Mouse (Mus musculus) liver, adult (tissue): ENCODE measurements around the gene Bak1.

Experiments
- GATA4 ChIP-seq: IDR thresholded peaks from 2 replicates; pipeline ENCODE4 v1.6.1; 2014; ENCODE audit warnings: mild to moderate bottlenecking, low read length; ENCODE audit not compliant: insufficient replicate concordance

The Bak1 gene

GRCm38 (mm10) chr17:27057517-27058055 lies 28.8 kb upstream of the Bak1 start:
- no peak for TF ChIP-seq GATA4

- TF ChIP-seq GATA4: no peak
Observed at GRCm38 (mm10) chr17:27056812-27057516, 28.2 kb upstream of the Bak1 start, which contains the start of gene Itpr3. TSS of gene Itpr3 (plus strand) at chr17:27057304.

GRCm38 (mm10) chr17:27056170-27056569 lies 27.4 kb upstream of the Bak1 start:
- TF ChIP-seq GATA4: peak; percentile 70; the same call in 1 of the 2 replicates

- no peak for TF ChIP-seq GATA4
Observed at GRCm38 (mm10) chr17:27051514-27051913, 22.7 kb upstream of the Bak1 start.

DNA sequence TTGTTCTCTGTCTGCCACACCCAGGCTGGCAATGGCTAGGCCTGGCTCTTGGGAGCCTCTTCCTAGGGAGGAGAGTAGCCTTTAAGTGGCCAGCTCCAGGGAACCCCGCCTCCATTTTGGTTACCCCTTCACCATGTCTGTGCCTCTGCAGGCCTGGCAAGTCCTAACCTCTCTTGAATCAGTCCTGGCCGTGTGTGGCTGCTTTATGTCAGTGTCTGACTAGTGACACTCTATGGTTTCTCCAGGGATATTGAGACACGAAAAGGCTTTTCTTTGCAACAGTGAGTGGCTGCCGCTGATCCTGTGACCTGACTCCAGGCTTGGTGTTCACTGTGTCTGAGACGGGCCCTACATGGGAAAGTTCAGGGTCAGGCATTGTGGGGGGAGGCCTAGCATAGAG lies 22.0 kb upstream of the Bak1 start:
- TF ChIP-seq GATA4: no peak

DNA sequence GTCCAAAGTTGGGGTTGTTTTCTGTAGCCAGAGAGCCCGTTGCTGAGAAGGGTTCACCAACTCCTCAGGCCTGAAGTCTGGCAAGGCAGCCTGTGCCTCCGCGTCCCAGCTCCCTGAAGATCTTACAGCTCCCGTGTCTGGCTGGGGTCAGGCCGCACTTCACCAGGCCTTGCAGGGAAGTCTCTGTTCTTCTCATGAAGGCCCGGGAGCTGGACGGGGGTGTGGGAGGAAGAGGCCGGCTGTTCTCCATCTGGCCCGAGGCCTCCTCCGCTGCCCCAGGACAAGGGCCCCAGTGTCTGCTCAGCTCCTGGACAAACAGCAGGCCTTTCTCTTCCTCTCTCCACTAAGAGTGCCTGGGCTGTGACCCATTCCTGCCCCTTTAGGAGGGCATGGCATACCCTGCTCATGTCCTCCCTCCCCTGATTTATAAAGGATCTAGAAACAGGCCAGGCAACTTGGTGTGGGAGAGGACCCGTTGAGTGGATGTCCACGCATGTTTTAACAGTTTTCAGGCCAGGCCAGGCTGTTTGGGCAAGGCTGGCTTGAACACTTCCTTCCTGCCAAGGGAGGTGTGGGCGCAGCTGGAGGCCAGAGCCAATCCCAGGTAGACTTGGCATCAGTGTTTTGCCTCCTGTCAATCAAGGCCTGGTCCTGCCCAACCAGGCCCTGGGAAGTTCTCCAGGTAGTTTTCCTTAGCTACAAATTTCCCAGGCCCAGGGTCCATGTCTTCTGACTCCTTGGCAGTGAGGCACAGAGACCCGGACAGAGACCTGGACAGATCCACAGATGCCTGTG lies 19.8 kb upstream of the Bak1 start:
- TF ChIP-seq GATA4: no peak

DNA sequence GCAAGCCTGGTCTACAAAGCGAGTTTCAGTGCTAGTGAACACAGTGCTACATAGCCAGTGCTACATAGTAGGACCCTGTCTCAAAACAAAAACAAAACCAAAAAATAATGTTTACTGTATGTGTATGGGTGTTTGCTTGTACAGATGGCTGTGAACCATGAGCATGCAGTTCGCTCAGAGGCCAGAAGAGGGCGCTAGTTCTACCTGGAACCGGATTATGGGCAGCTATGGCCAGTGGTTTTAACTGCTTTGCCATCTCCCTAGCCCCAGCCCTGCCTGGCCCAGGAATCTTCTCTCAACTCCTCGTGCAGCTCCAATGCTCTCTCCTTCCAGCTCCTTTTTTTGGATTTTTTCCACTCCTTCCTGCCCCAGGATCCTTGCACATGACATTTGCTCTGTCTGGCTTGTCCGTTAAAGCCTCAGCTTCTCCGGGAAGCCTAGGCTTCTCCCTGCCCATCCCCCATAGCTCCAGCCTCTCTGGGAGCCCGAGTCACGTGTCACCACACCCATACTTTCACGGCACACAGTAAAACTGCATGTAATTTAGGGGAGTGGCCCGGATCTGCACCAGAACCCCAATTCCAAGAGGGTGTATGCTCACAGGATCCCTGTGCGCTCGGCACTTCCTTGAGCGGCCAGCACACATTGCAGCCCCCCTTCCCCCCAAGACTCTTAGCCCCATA lies 19.1 kb upstream of the Bak1 start:
- TF ChIP-seq GATA4: no peak

- TF ChIP-seq GATA4: no peak
Observed at GRCm38 (mm10) chr17:27045164-27045563, 16.4 kb upstream of the Bak1 start.

- TF ChIP-seq GATA4: no peak
Observed at GRCm38 (mm10) chr17:27042840-27043239, 14.0 kb upstream of the Bak1 start.

DNA sequence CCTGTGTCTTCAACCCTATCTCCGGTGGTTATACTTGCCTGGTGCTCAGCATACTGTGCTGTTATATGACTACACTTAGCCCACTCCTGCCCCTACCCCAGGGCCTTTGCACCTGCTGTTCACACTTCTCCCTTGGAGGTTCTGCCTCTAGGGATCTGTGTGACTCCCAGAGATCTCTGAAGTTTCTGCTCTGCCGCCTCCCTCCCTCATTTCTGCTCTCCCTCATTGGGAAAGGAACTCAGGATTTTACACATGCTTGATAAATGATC lies 12.9 kb upstream of the Bak1 start:
- TF ChIP-seq GATA4: no peak

DNA sequence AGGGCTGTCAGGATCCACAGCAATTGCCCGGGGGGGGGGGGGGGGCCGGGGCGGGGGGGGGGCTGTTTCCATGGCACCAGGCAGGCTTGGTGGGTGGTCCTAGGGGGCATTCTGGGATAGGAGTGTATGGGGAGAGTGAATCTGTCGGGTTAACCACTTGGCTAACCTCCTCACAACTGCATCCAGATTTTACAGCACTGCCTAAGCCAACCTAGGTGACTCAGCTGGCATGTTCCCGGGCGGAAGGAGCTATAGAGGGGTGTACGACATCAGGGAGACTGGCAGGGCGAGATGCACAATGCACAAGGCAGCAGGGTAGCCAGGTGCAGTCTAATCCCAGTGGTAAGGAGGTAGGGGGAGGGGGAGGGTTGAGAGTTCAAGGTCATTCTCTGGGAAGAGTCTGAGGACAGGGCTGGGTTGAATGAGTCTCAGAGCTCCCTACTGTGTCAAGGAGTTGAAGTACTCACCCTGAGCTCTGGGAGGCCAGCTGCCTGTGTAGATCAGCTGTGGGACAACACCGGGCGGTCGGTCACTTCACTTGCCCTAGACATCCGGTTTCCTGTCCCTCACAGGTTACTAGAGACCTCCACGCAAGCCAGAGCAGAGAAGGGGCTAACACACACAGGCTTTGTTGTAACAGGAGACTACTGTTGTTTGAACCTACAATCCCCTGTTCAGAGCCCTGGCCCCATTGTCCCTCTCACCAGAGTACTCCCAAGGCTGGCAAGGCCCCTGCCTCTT lies 12.4 kb upstream of the Bak1 start:
- TF ChIP-seq GATA4: no peak

DNA sequence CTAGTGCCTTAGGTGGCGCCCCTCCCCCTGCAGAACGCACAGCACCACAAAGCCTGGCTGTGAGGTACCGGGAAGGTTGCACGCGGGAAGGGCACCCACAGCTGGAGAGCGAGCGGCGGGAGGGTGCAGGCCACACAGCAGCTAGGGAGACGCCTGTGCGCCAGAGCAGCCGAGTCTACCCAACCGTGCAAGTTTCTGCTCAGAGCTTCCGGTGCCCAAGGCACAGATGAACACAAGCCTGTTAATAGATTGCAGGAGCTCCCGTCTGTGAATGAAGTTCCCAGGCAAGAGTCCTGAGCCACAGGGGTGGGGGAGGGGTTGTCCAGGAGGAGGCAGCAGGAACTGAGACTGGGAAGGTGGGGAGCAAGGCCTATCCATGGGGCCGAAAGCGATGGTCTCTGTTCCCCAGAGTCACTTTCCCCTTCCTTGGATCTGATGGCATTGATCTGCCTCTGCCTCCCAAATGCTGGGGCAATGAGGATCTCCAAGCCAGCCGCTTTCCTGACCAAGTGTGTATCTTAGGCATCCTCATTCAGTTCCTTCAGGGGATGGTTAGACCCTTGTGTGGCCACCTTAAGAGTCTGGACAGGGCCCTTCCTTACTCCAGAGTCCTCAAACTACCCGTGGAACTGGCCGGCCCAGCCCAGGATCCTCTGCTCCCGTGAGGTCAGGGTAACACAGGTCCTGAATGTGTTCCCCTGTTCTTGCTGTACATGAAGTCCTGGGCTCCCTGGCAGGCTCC lies 11.7 kb upstream of the Bak1 start:
- no peak for TF ChIP-seq GATA4

DNA sequence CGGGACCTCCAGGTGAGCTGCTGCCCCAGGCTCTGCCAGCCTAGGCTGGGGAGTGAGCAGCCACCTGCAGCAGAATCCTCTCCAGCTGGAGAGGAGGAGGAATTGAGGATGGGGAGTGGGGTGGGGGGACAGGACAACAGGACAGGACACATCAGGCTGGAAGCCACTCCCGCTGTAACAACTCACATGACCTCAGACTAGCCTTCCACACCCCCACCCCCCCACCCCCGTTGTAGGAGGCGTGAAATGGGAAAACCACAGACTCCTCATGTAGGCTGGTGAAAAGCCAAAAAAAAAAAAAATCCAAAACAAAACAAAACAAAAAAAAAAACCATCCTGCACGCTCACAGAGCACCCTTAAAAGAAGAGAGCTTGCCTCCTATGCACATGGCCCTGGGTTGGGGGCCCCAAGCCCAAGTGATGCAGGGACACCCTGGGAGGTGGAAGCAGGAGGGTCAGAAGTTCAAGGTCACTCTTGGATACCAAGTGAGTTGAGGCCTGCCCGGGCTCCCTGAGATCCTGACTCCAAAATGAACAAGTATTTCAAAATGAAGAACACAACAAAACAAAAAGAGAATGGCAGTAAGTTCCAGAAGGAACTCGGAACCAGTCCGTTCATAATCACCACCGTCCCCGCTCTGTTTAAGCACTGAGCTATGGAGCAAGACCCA lies 10.8 kb upstream of the Bak1 start:
- no peak for TF ChIP-seq GATA4
